Mouse (Mus musculus) spleen, adult 2 months (tissue): Measurements from ENCODE around the gene Trim72.

Source experiments
- CTCF ChIP-seq: fragments of 200-500 bp; IDR thresholded peaks from 2 replicates; pipeline ENCODE4 v1.5.1; 2011; ENCODE audit warnings: mild to moderate bottlenecking, inconsistent platforms; ENCODE audit not compliant: insufficient read depth, insufficient read length, insufficient replicate concordance; ENCODE audit errors: extremely low read depth
- POLR2A ChIP-seq: fragments of 200-500 bp; IDR thresholded peaks from 2 replicates; pipeline ENCODE4 v1.6.1; 2011; ENCODE audit warnings: low read depth, low read length, inconsistent platforms

DNA sequence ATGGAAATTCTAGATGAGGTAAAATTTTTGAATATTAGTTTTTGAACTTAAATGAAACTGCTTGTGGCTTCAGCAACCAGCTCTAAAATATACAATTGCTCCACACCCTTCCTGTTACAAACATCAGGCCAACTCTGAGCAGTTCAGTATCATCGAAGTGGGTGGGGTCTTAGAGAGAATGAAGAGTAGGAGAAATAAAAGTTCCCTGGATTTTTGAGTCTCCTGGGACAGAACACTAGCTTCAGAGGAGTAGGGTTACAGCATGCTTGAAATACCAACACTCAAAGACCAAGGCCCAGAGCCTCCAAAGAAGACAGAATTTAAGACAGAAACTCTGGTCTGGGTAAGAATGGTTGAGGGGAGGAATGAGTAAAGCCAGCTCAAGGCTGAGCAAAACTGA lies 4.3 kb upstream of the Trim72 start:
- TF ChIP-seq CTCF (no peak), POLR2A (no peak)
